Mouse (Mus musculus): ENCODE measurements around the gene Zfp488.

Zfp488 gene

GRCm38 (mm10) chr14:33942222-33942621 is 36.3 kb downstream of the Zfp488 start:
- no peak for DNase-seq

GRCm38 (mm10) chr14:33940739-33941138 is 37.8 kb downstream of the Zfp488 start, which contains the start of gene Gdf2:
Gene Gdf2 (plus strand): TSS chr14:33941039.
- no peak for DNase-seq

- peak; percentile 67 to 68 for DNase-seq
These were observed 39.4 kb downstream of the Zfp488 start for GRCm38 (mm10) chr14:33939117-33939516.

GRCm38 (mm10) chr14:33933778-33934317 is 44.7 kb downstream of the Zfp488 start:
- DNase-seq, result peak; percentile 41 to 58

- peak; percentile 58 to 65 for DNase-seq
These were observed 45.4 kb downstream of the Zfp488 start for GRCm38 (mm10) chr14:33932935-33933703.

- no peak for DNase-seq
These were observed 46.7 kb downstream of the Zfp488 start for GRCm38 (mm10) chr14:33931853-33932252.

- no peak for DNase-seq
These were observed 55.1 kb downstream of the Zfp488 start, which contains the start of gene Gdf10 for GRCm38 (mm10) chr14:33923168-33924070. Gene Gdf10 (plus strand): TSS chr14:33923587.

GRCm38 (mm10) chr14:33922771-33923167 is 55.8 kb downstream of the Zfp488 start:
- no peak for DNase-seq

GRCm38 (mm10) chr14:33920727-33921559 is 57.6 kb downstream of the Zfp488 start:
- DNase-seq, result no peak

Measured in cerebellum, adult 18-20 months (tissue).